10 mouse cellular contexts compared by ENCODE assay signal in the genomic region with DNA sequence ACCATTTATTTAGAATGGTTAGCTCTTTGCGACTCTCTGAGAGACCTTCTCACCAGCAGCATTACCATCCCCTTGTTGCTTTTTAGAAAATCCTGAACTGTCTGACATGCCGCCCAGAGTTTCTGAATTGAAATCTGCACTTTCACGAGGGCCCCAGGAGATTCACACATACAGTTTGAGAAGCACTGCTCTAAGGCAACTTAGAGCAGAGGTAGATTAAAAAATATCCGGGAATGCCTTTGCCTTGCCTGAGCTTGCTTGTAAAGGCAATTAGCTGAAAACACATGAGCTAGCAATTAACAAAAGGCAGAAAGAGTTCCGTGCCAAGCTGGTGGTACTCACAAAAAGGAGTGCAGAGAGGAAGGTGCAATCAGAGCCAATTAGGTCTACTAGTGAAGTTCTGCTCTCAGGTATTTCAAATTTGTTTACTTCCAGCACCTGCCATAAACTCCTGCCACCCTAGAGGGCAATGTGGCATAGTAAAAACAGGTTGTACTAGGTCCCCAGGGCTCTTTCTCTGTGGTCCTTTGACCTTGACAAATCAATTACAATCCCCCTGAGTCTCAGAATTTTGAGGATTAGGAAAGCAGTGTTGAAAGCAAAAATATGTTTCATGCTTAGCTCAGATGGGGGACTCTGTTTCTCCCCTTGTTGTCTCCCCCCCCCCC.
DNase-seq lines count a peak whose midpoint lies in the region; ATAC-seq and TF ChIP-seq lines count a peak whose summit lies in the region.
"Had no signal": no experiment of that assay in that cellular context is flagged by ENCODE, and none has a peak within 500 bp of the region (broad histone marks: within the 10 kb centered on the region; RNA-seq: fewer than 3 reads in every experiment).

No protein-coding gene starts in this region.

- H3K9me3 ChIP-seq in kidney, embryonic 16.5 days (ENCODE audit: low read length), result no peaks in the 10 kb centered on the region
- no peaks in the 10 kb centered on the region for H3K9me3 ChIP-seq in embryonic facial prominence, embryonic 15.5 days (replicated peaks)
- H3K9me3 ChIP-seq in limb, embryonic 13.5 days, result no peaks in the 10 kb centered on the region
- H3K9me3 ChIP-seq: liver, embryonic 13.5 days had no signal

- no peak for TF ChIP-seq POLR2A in brain, embryonic 14.5 days (IDR thresholded peaks at IDR 0.05; ENCODE audit: borderline replicate concordance, extremely low read depth, insufficient read depth, insufficient read length, poor library complexity, severe bottlenecking)

- 52% methylated on average over 5 of the region's 5 CpGs for WGBS in kidney, embryonic 16.5 days
- 35% methylated on average over 5 of the region's 5 CpGs for WGBS in embryonic facial prominence, embryonic 15.5 days
- 21% methylated on average over 5 of the region's 5 CpGs for WGBS in limb, embryonic 13.5 days

- peak; percentile 6; the same call in 1 of the 2 replicates for TF ChIP-seq CTCF in brain, embryonic 14.5 days (IDR thresholded peaks at IDR 0.05; ENCODE audit: borderline replicate concordance, extremely low read depth, insufficient read depth, insufficient read length)

- ATAC-seq in kidney, embryonic 16.5 days (ENCODE audit: low FRiP score, low TSS enrichment), result no peak; the same call in 1 of the 2 replicates
- peak; percentile 47; the same call in 1 of the 2 replicates for ATAC-seq in embryonic facial prominence, embryonic 15.5 days (ENCODE audit: insufficient number of reproducible peaks, low FRiP score, low TSS enrichment, low read depth)
- no peak for ATAC-seq in limb, embryonic 13.5 days (ENCODE audit: low FRiP score, low read depth)

- H3K4me3 ChIP-seq in kidney, embryonic 16.5 days (ENCODE audit: low read length), result no peak overlapping the region
- no peak overlapping the region for H3K4me3 ChIP-seq in embryonic facial prominence, embryonic 15.5 days (replicated peaks)
- no peak overlapping the region for H3K4me3 ChIP-seq in limb, embryonic 13.5 days
- H3K4me3 ChIP-seq: liver, embryonic 13.5 days had no signal

- peak; percentile 13 for DNase-seq in kidney, adult 9 months
- DNase-seq in brain, embryonic 14.5 days (ENCODE audit: low read depth), result peak; percentile 82
- DNase-seq in adrenal gland, adult 2 months, result no peak
- DNase-seq in testis, postnatal 14 days (ENCODE audit: low spot score), result no peak
- DNase-seq: gastrocnemius, postnatal 10 days; liver, embryonic 13.5 days had no signal

- no peaks in the 10 kb centered on the region for H3K27me3 ChIP-seq in kidney, embryonic 16.5 days (ENCODE audit: insufficient read depth, low read length)
- H3K27me3 ChIP-seq in embryonic facial prominence, embryonic 15.5 days, result no peaks in the 10 kb centered on the region
- H3K27me3 ChIP-seq in limb, embryonic 13.5 days, result no peaks in the 10 kb centered on the region
- H3K27me3 ChIP-seq: liver, embryonic 13.5 days had no signal

- no peaks in the 10 kb centered on the region for H3K4me1 ChIP-seq in kidney, embryonic 16.5 days (ENCODE audit: insufficient read depth, low read length)
- H3K4me1 ChIP-seq in embryonic facial prominence, embryonic 15.5 days, result no peaks in the 10 kb centered on the region
- peaks cover 10% of the 10 kb centered on the region; the same call in 1 of the 2 replicates for H3K4me1 ChIP-seq in limb, embryonic 13.5 days
- H3K4me1 ChIP-seq: liver, embryonic 13.5 days had no signal

- H3K9ac ChIP-seq in kidney, embryonic 16.5 days (replicated peaks; ENCODE audit: low read length), result no peak overlapping the region
- no peak overlapping the region for H3K9ac ChIP-seq in embryonic facial prominence, embryonic 15.5 days
- H3K9ac ChIP-seq in limb, embryonic 13.5 days, result no peak overlapping the region
- H3K9ac ChIP-seq: liver, embryonic 13.5 days had no signal

- no peak overlapping the region for H3K27ac ChIP-seq in kidney, embryonic 16.5 days (ENCODE audit: low read length)
- no peak overlapping the region for H3K27ac ChIP-seq in embryonic facial prominence, embryonic 15.5 days (replicated peaks)
- no peak overlapping the region for H3K27ac ChIP-seq in limb, embryonic 13.5 days
- H3K27ac ChIP-seq: liver, embryonic 13.5 days; macrophage had no signal

- H3K4me2 ChIP-seq in kidney, embryonic 16.5 days (replicated peaks; ENCODE audit: low read depth, low read length), result no peak overlapping the region
- no peak overlapping the region for H3K4me2 ChIP-seq in embryonic facial prominence, embryonic 15.5 days (replicated peaks)
- H3K4me2 ChIP-seq in limb, embryonic 13.5 days (replicated peaks), result 0 out of 2 replicates have a peak overlapping the region, but pooled peaks have one; percentile 0
- H3K4me2 ChIP-seq: liver, embryonic 13.5 days had no signal

- no peaks in the 10 kb centered on the region for H3K36me3 ChIP-seq in kidney, embryonic 16.5 days (ENCODE audit: insufficient read depth, low read length)
- H3K36me3 ChIP-seq in embryonic facial prominence, embryonic 15.5 days, result no peaks in the 10 kb centered on the region
- H3K36me3 ChIP-seq in limb, embryonic 13.5 days, result no peaks in the 10 kb centered on the region
- H3K36me3 ChIP-seq: liver, embryonic 13.5 days had no signal

Comparison
In these comparisons a context has a peak if more than half of its experiments do, and no peak if none do; other contexts are left out.
1. DNase-seq: peak in kidney, adult 9 months (single experiment) and brain, embryonic 14.5 days (single experiment); none in adrenal gland, adult 2 months (single experiment) and testis, postnatal 14 days (single experiment).